Mouse (Mus musculus): Measurements from ENCODE around the gene 5730455P16Rik.
"Not testable (repeated sequence)": the region's sequence is repeated elsewhere in the genome, so short reads cannot be mapped to it uniquely, and the experiment has no call there.

DNA sequence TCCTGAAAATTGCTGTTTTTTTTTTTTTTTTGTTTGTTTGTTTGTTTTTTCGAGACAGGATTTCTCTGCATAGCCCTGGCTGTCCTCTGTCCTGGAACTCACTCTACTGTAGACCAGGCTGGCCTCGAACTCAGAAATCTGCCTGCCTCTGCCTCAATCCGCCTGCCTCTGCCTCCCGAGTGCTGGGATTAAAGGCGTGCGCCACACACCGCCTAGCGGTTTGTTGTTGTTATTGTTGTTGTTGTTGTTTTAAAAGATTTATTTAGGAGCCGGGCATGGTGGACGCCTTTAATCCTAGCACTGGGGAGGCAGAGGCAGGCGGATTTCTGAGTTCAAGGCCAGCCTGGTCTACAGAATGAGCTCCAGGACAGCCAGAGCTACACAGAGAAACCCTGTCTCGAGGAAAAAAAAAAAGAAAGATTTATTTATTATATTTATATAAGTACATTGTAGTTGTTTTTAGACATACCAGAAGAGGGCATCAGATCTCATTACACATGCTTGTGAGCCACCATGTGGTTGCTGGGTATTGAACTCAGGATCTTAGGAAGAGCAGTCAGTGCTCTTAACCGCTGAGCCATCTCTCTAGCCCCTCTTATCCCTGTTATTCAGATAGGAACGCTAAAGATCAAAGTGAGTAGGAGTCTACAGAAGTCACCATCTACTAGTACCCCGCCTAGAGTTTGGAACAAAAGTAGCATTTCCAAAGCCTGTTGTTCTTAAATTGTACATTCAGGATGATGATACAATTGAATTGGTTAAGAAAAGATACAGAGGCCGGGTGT lies 48.4 kb upstream of the 5730455P16Rik start:
- TF ChIP-seq EP300 (IDR thresholded peaks at IDR 0.05; ENCODE audit: insufficient read depth, low read depth, low read length); POLR2A (IDR thresholded peaks at IDR 0.05; ENCODE audit: insufficient read depth, low read length): not testable (repeated sequence)
